Mouse (Mus musculus): ENCODE data around the gene Aacs.

DNA sequence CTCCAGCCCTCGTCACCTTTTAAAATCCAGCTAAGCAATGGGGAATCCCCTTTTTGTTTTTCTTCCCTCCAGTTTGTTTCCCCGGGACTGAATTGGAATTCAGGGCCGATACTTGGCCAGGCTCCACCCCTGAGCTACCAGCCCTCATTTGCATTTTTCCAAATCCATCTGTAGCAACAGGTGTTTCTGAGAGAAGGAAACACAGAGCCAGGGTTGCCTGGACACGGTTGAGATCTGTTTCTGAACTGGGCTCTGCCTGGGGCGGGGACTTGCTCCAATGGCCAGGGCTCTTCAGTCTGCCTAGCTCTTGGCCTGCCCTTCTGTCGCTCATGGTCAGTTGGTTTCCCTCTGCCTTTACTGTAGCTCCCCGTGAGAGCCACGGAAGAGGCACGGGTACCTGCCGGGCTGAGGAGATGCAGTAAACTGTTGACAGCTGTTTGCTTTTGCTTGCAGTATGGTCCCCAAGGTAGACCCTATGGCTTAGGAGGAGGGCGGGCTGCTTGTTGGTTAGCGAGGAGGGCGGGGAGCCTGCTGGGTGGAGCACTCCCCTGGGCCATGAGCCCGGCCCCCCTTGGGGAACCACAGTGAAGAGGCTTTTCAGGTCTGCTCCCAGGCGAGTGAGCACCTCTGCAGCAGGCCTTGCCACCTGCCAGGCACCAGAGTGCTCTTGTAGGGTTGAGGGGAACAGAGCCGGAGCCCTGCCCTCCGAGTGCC, 16.9 kb downstream of the Aacs start:
- TF ChIP-seq ZC3H11A (IDR thresholded peaks at IDR 0.05; ENCODE audit: low read depth, low read length) = no peak
- TF ChIP-seq USF1 (IDR thresholded peaks at IDR 0.05; ENCODE audit: low read depth, low read length) = no peak
- no peak for TF ChIP-seq CTCF (IDR thresholded peaks at IDR 0.05 in 2 of 3, conservative IDR thresholded peaks at IDR 0.05 in 1 of 3; ENCODE audit: control insufficient read depth in 1 of 3, insufficient read depth in 1 of 3, low read depth in 2 of 3, low read length in 3 of 3, poor library complexity in 1 of 3, severe bottlenecking in 1 of 3)
- no peak for TF ChIP-seq EP300 (IDR thresholded peaks at IDR 0.05; ENCODE audit: low read depth in 1 of 2, low read length in 2 of 2)
- no peak for TF ChIP-seq UBTF (IDR thresholded peaks at IDR 0.05; ENCODE audit: borderline replicate concordance, insufficient read depth, low read depth, low read length)
- TF ChIP-seq TCF12 (IDR thresholded peaks at IDR 0.05; ENCODE audit: low read depth, low read length) = no peak
- no peak for TF ChIP-seq GATA1 (IDR thresholded peaks at IDR 0.05; ENCODE audit: low read depth, low read length)
- no peak for TF ChIP-seq KAT2A (conservative IDR thresholded peaks at IDR 0.05; ENCODE audit: low read depth, low read length)
- no peak for TF ChIP-seq POLR2A (IDR thresholded peaks at IDR 0.05; ENCODE audit: control insufficient read depth in 1 of 2, insufficient read depth in 1 of 2, low read depth in 1 of 2, low read length in 2 of 2, poor library complexity in 1 of 2)
